Mouse (Mus musculus) midbrain, embryonic 15.5 days (tissue): ENCODE data around the gene Olfr715b. TPM values are rescaled to one million over a fixed set of nuclear protein-coding genes. Genes with fewer than 3 reads are reported as not detected.
"Not testable (repeated sequence)": the region's sequence is repeated elsewhere in the genome, so short reads cannot be mapped to it uniquely, and the experiment has no call there.

Source experiments
- ATAC-seq: fragments of 200-750 bp; cut with Nextera tagmentation; replicated peaks from 2 replicates; pipeline ENCODE4 v1.8.0; 2017; ENCODE audit warnings: moderate TSS enrichment
- H3K27ac ChIP-seq: fragments of 300-500 bp; sonication (generic); 2 replicates; pipeline ENCODE4 v1.5.1; 2015; ENCODE audit warnings: mild to moderate bottlenecking, inconsistent platforms
- H3K27me3 ChIP-seq: fragments of 300-500 bp; sonication (generic); replicated peaks from 2 replicates; pipeline ENCODE4 v1.6.1; 2015; ENCODE audit warnings: inconsistent platforms
- H3K36me3 ChIP-seq: fragments of 300-500 bp; sonication (generic); replicated peaks from 2 replicates; pipeline ENCODE4 v1.6.1; 2015; ENCODE audit warnings: inconsistent platforms
- H3K4me1 ChIP-seq: fragments of 300-500 bp; sonication (generic); 2 replicates; pipeline ENCODE4 v1.6.1; 2015; ENCODE audit warnings: inconsistent platforms
- H3K4me2 ChIP-seq: fragments of 300-500 bp; sonication (generic); 2 replicates; pipeline ENCODE4 v1.6.1; 2015; ENCODE audit warnings: inconsistent platforms, mild to moderate bottlenecking, moderate library complexity
- H3K4me3 ChIP-seq: fragments of 300-500 bp; sonication (generic); 2 replicates; pipeline ENCODE4 v1.5.1; 2015; ENCODE audit warnings: mild to moderate bottlenecking, inconsistent platforms
- H3K9ac ChIP-seq: fragments of 300-500 bp; sonication (generic); 2 replicates; pipeline ENCODE4 v1.6.1; 2015; ENCODE audit warnings: mild to moderate bottlenecking, inconsistent platforms
- H3K9me3 ChIP-seq: fragments of 300-500 bp; sonication (generic); 2 replicates; pipeline ENCODE4 v1.6.1; 2016; ENCODE audit warnings: inconsistent platforms
- WGBS: fragments of 180-500 bp; shearing (Covaris S2); methylation state at CpG from one replicate; pipeline ENCODE4 v1.1.7; 2015; ENCODE audit warnings: mixed read lengths; 5-methylcytosine and 5-hydroxymethylcytosine counted together
- polyA plus RNA-seq: library from polyadenylated mRNA; unstranded; fragments of >200 nt; fragmentation: Nextera tagmentation; extraction: Ambion mirVana; gene quantifications from 2 replicates; pipeline ENCODE4 v1.2.1, GENCODE M21; 2015

Gene Olfr715b
- not detected in 2 replicates for polyA plus RNA-seq

DNA sequence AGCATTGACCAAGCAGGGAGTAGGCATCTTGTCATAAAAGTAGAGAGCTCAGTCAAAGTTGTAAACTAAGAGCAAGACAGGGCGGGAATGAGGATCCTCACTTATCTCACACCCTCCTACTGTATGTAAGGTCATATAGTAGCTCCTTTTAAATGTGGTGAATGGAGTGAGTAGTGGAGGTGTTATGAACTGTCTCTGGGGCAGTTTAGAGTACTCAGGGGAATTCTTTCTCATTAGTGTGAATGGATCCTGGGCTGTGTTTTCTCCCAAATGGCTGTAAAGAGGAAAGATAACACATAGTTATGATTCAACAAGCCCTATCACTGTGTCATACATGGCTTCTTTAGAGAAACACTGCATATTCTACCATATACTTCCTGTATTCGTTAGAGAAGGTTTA lies at the start of gene Olfr715b:
Olfr715b (minus strand) TSS at position 101 of the 400 bp plus-strand sequence.
- not testable (repeated sequence) for H3K4me1 ChIP-seq, H3K27ac ChIP-seq, H3K36me3 ChIP-seq, H3K27me3 ChIP-seq, H3K9ac ChIP-seq, H3K4me2 ChIP-seq, H3K9me3 ChIP-seq, H3K4me3 ChIP-seq, ATAC-seq
- 89% methylated on average over 2 of the region's 2 CpGs for WGBS

DNA sequence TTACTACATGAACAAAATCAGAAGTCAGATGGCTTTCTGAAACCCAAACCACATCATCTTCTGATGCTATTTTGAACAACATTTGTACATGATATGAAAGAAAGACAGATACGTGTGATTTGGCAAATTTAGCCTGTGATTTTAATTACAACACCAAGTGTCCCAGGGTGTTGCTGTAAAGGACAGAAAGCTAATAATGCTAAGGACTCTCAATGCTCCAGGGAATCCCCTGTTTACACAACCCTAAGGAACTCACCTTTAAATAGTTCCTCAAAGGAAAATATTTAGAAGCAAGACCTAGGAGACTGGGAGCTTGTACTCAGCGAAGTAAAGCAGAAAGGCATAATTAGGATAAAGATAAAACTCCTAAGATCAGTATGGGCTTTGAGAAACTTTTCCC lies 27.9 kb upstream of the Olfr715b start, which contains the start of gene Olfr716:
Olfr716 (plus strand) TSS at position 301 of the 400 bp plus-strand sequence.
- not testable (repeated sequence) for H3K4me1 ChIP-seq, H3K27ac ChIP-seq, H3K9ac ChIP-seq, H3K9me3 ChIP-seq, ATAC-seq, H3K4me2 ChIP-seq, H3K4me3 ChIP-seq, H3K27me3 ChIP-seq, H3K36me3 ChIP-seq
- 75% methylated on average over 2 of the region's 2 CpGs for WGBS

GRCm38 (mm10) chr7:107130983-107131382 lies 20.8 kb upstream of the Olfr715b start, which contains the start of gene Olfr715:
TSS of gene Olfr715 (minus strand) at chr7:107131083.
- H3K27me3 ChIP-seq, H3K9ac ChIP-seq, H3K4me2 ChIP-seq, H3K36me3 ChIP-seq, H3K27ac ChIP-seq, H3K9me3 ChIP-seq, ATAC-seq, H3K4me3 ChIP-seq, H3K4me1 ChIP-seq: not testable (repeated sequence)
- 90% methylated on average over 3 of the region's 3 CpGs for WGBS

- Histone ChIP-seq H3K36me3 (no peaks in the 10 kb centered on the region), H3K27ac (no peak within 1 kb of the TSS), H3K9me3 (no peaks in the 10 kb centered on the region), H3K4me1 (no peaks in the 10 kb centered on the region), H3K9ac (no peak within 1 kb of the TSS), H3K4me2 (no peak within 1 kb of the TSS), H3K4me3 (no peak within 1 kb of the TSS), H3K27me3 (no peaks in the 10 kb centered on the region)
- ATAC-seq = no peak
- 45% methylated on average over 1 of the region's 1 CpGs for WGBS
Measured at GRCm38 (mm10) chr7:107092920-107093319, 17.2 kb downstream of the Olfr715b start, which contains the start of gene Olfr17. TSS of gene Olfr17 (plus strand) at chr7:107093220.

DNA sequence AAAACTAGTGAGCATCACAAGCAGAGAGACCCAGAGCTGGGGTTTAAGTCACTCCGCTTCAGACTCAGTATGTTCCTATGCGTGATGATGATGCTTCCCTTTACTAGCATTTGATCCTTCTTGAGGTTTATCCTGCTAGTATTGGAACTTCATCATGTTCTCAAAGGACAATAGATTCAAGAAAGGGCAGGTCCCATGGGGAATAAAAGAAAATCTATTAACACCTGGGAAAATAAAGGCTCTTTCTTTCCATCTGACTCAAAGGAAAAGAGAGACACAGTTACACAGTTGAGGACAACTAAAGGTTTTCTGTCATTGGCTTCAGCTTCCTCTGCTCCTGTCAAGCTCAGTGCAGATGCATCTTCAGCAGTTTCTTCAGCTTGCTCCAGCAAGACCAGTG lies 39.5 kb downstream of the Olfr715b start, which contains the start of gene Olfr714:
Olfr714 (plus strand) TSS at position 301 of the 400 bp plus-strand sequence.
- Histone ChIP-seq H3K4me3 (no peak within 1 kb of the TSS), H3K27ac (no peak within 1 kb of the TSS), H3K4me1 (no peaks in the 10 kb centered on the region), H3K4me2 (no peak within 1 kb of the TSS), H3K9me3 (no peaks in the 10 kb centered on the region), H3K27me3 (no peaks in the 10 kb centered on the region), H3K9ac (no peak within 1 kb of the TSS), H3K36me3 (no peaks in the 10 kb centered on the region)
- ATAC-seq = no peak
- 90% methylated on average over 2 of the region's 2 CpGs for WGBS

Other genes with a start within 250 kb of the Olfr715b start
- gene Olfr704, start 247.2 kb downstream of the Olfr715b start, polyA plus RNA-seq = not detected in 2 replicates
- gene Olfr705, start 233.5 kb downstream of the Olfr715b start, polyA plus RNA-seq = not detected in 2 replicates
- gene Olfr706, start 222.2 kb downstream of the Olfr715b start, polyA plus RNA-seq = not detected in 2 replicates
- not detected in 2 replicates for gene Olfr707, start 209.1 kb downstream of the Olfr715b start, polyA plus RNA-seq
- not detected in 2 replicates for gene Olfr1532-ps1, start 202.4 kb downstream of the Olfr715b start, polyA plus RNA-seq
- gene Olfr709-ps1, start 178.2 kb downstream of the Olfr715b start, polyA plus RNA-seq = not detected in 2 replicates
- gene Olfr710, start 162.1 kb downstream of the Olfr715b start, polyA plus RNA-seq = not detected in 2 replicates
- gene Olfr6, start 146.4 kb downstream of the Olfr715b start, polyA plus RNA-seq = not detected in 2 replicates
- not detected in 2 replicates for gene Olfr711, start 134.9 kb downstream of the Olfr715b start, polyA plus RNA-seq
- not detected in 2 replicates for gene Olfr2, start 104.3 kb downstream of the Olfr715b start, polyA plus RNA-seq
- not detected in 2 replicates for gene Olfr713, start 79.2 kb downstream of the Olfr715b start, polyA plus RNA-seq
- gene Olfr714, start 39.4 kb downstream of the Olfr715b start, polyA plus RNA-seq = not detected in 2 replicates
- not detected in 2 replicates for gene Olfr17, start 17.1 kb downstream of the Olfr715b start, polyA plus RNA-seq
- gene Olfr715, start 20.7 kb upstream of the Olfr715b start, polyA plus RNA-seq = not detected in 2 replicates
- gene Olfr716, start 28.0 kb upstream of the Olfr715b start, polyA plus RNA-seq = not detected in 2 replicates
- gene Nlrp14, start 56.6 kb upstream of the Olfr715b start, polyA plus RNA-seq = not detected in 2 replicates
- gene Rbmxl2, start 99.1 kb upstream of the Olfr715b start, polyA plus RNA-seq = not detected in 2 replicates